Mouse (Mus musculus) cerebellum, adult 2 months (tissue): Measurements from ENCODE around the gene Ampd1.

Experiments used
- CTCF ChIP-seq: fragments of 200-500 bp; IDR thresholded peaks from 2 replicates; pipeline ENCODE4 v1.5.1; 2011; ENCODE audit warnings: low read depth, mild to moderate bottlenecking, control low read depth, low read length, moderate library complexity, borderline replicate concordance; ENCODE audit not compliant: insufficient read depth
- POLR2A ChIP-seq: fragments of 200-500 bp; IDR thresholded peaks from 2 replicates; pipeline ENCODE4 v1.6.1; 2011; ENCODE audit warnings: low read length, control low read depth, borderline replicate concordance; ENCODE audit not compliant: insufficient read depth

GRCm38 (mm10) chr3:103133098-103133497 is 59.3 kb downstream of the Ampd1 start:
- TF ChIP-seq CTCF (no peak), POLR2A (no peak)
